Mouse (Mus musculus) heart, postnatal 0 days (tissue): ENCODE data around the gene Arhgef6.

Experiments used
- CTCF ChIP-seq: IDR thresholded peaks from 2 replicates; pipeline ENCODE4 v1.5.1; 2016; ENCODE audit warnings: antibody characterized with exemption, control low read depth, low read depth
- EP300 ChIP-seq: IDR thresholded peaks from 2 replicates; pipeline ENCODE4 v1.6.1; 2016; ENCODE audit warnings: antibody characterized with exemption, low read depth

DNA sequence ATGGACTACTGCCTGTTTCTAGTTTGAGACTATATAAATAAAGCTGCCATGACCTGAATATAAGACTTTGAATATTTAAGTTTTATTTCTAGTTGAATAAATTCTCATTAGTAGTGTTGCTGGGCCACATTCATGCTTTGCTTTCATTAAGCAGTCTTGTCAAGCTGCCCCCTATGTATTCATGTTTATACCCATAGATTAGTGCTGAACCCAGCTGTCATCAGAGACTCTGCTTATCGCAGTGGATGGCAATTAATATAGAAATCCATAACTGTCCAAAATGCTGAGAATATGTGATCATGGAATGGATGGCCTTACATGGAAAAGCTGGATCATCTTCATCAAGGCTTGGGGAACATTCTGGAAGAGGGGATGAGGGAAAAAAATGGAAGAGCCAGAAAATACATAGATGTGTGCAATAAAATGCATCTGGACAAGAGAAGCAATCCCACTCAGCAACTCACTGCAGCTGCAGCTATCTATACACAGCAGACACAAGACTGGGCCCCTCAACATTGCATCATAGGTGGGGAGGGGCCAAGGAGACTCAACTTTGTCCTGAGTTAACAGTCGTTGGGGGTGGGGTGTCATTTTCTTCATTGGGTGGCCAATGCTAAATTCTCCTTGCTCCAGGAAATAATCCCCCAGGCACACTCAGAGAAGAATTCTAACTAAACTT, 26.5 kb upstream of the Arhgef6 start:
- TF ChIP-seq CTCF, result no peak
- no peak for TF ChIP-seq EP300
